Mouse (Mus musculus): ENCODE measurements around the gene Psmd1.

Psmd1 gene

DNA sequence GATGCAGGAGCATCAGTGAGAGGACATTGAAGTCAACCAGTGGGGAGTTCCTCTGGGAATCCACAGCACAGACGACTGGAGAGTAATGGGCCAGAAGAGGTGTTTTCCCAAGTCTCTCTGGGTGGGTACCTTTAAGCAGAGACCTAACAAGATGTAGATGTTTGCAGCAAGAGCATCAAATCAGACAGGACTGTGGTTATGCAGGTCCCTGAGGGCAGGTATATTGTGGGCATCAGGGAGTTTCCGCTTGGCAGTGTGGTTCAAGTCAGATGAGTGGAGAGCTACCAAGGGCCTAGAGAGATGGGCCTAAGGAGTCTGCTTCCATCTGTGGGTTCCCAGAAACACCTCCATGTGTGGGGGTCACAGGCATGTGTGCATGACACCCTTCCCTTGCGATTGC, 91.9 kb downstream of the Psmd1 start:
- no peak for DNase-seq (ENCODE audit: low spot score)

DNA sequence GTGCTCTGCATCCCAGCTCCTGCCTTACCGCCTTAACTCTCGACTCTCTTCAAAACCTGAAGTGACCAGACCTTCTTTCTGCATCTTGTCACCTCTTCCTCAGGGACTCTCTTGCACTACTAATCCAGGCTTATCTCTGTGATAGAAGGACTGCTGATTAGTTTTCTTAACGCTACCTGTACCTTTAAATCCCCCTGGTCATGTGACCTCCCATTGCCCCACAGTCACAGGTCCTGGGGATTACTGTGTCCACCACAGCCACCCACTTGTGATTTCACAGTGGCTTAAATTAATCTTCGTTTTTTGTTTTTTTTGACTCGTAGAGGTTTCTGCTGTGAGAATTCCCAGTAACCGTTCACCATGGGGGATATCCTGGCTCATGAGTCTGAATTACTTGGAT, 92.4 kb downstream of the Psmd1 start:
- DNase-seq (ENCODE audit: low spot score), result no peak

DNA sequence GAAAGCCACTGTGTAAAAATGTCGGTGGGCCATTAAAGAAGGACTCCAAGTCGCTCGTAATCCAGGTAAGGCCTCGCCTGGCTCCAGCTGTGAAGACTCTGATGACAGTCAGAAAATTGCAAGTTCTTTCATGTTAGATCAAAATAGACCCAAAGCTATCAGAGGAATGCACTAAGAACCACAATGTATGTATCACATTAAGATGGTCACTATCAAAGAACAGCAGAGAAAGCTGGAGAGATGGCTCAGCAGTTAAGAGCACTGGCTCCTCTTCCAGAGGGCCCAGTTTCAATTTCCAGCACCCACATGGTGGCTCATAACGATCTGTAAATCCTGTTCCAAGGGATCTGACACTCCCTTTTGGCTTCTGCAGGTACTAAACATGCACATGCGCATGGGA, 95.9 kb downstream of the Psmd1 start:
- no peak for DNase-seq (ENCODE audit: low spot score)

DNA sequence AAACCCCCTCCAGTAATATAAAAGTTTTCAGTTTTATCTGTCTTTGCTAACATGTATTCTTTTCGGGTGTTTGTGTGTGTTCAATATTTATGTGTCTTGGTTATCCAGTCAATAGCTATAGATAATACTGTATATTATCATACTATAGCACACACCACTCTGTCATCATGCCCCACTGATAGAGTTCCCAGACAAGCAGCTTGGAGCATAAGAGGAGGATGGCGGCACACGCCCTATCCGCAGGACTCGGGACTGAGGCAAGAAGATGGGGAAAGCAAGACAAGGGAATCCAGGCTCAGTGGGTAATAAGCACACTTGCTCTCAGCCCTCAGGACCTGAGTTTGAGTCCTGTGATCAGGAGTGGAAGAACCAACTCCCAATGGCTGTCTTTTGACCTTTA, 96.3 kb downstream of the Psmd1 start:
- no peak for DNase-seq (ENCODE audit: low spot score)

DNA sequence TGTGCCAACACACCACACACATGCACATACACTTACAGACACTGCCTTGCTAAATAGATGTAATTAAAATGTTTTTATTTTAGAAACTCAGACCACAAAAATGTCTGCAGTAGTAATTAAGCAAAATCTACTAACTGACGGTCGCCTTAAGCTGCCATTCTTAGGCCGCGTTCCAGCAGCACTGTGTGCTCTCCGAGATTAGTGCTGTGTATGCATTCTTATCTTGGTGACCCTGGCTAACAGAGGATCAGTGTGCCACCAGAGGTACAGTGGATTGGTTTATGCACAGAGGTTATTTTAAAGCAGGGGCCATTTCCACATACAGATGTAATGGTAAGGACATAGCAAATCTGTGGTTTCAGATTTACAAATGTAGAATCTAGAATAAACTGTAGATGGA, 96.9 kb downstream of the Psmd1 start:
- no peak for DNase-seq (ENCODE audit: low spot score)

DNA sequence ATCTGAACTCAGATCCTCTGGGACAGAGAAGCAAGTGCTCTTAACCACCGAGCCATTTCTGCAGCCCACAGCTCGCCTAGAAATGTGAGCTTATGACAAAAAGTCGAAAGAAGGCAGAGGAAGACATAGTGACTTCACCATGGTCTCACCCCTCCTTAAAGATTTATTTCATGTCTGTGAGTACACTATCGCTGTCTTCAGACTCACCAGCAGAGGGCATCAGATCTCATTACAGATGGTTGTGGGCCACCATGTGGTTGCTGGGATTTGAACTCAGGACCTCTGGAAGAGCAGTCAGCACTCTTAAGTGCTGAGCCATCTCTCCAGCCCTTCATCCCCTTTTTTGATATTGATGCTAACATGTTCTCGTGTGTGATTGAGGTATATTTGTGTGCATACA, 110.4 kb downstream of the Psmd1 start:
- no peak for DNase-seq (ENCODE audit: low spot score)

DNA sequence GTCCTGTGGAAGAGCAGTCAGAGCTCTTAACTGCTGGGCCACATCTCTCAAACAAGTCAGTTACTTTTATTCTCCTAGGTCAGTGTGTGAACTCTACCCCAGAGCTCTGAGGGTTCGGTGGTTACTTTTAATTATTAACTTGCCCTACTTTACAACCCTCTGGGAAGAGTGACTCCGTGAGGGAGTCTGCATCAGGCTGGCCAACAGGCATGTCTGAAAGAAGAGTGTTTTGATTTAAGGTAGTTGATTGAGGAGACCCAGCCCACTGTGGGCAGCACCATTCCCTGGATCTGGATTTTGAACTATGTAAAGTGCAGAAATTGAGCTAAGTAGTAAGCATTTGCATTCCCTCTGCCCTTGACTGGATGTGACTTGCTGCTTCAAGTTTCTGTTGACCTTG, 111.9 kb downstream of the Psmd1 start:
- no peak for DNase-seq (ENCODE audit: low spot score)

DNA sequence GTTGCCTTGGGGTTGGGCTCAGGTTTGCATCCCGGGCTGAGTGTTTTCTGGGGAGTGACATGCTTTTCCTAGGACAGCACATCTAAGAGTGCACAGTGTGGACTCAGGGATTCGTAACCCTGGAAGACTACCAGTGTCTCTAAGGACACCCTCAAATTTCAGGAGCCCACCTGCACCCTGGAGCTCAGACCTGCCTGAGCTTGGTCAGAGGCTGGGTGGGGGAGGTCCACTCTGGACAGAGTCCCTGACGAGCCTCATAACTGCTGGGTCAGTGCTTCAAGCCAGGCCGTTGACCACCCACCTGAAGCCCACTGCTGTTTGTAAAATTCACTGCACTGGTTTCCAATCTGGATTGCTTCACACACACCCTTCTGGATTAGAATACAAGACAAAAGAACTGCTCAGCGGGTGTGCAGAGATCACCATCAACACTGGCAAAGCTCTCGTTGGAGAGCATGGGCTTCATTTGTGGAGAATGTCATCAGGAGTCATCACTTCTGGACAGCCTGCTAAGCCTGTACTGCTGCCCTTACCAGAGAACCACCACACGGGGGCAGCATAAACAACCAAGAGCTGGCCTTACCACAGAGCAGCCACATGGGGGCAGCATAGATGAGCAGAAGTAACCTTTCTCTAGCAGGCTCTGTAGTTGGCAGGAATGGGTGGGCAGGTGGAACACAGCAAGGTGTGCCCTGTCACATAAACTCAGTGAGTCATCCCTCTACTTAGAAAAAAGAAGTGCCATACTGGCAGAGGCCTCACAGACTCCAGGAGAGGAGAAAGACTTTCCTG, 114.5 kb downstream of the Psmd1 start:
- peak; percentile 68 for DNase-seq (ENCODE audit: low spot score)

DNA sequence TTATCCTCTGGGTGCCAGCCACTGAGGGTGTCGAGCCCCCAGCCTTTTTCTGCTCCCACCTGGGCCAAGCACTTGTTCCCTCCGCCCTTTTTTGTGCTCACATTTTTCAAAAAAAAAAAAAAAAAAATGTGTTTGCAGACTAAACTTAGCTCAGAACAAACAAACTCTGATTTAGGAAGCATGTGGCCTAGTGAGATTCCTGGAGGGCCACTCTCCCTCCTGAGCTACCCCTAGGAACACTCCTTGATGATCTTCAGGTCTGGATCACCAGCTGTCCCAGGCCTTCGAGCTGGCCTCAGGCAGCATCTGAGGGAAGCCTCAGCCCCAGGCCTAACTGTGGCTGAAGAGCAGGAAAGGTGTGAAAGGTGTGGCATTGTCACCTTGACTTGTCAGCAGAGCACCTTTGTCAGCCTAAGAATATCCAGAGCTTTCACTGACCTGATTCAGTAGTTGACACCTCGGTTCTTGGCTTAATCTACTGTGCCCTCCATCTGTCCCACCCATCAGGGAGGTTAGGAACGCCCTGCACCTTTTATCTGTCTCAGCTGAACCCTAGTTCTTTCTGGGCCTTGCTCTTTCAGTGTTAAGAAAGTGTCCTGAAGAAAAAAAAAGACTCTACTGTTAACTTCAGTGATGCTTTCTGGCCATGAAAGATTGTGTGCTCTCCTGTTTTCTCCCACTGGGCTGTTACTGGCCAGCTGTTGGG, 118.0 kb downstream of the Psmd1 start:
- DNase-seq (ENCODE audit: low spot score), result no peak

DNA sequence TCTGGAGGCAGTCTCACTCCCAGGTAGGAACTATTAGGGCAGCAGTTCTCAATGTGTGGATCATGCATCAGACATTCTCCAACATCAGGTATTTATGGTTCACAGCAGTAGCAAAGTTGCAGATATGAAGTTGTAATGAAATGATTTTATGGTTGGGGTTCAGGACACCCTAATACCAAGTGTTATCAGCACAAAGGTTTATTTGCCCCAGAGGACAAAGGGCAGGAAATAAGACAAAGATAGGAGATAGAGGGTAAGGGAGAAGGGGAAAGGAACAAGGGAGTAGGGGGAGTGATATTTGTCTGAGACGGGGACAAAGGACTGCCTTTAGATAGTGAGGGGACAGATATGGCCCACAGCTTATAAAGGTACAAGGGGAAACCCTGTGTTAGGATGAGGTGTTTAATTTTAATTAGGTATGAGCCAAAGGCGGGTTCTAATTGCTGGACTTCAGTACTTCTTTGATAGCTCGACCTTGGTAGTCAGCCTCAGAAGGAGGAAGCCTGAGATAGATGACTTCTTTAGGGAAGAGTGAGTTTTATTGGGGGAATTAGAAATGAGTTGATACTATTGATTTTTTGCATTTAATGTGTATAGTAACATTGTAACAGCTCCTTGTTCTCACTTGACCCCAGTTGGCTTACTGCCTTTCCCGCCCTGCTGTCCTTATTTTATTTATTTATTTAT, 119.5 kb downstream of the Psmd1 start:
- DNase-seq (ENCODE audit: low spot score), result no peak

DNA sequence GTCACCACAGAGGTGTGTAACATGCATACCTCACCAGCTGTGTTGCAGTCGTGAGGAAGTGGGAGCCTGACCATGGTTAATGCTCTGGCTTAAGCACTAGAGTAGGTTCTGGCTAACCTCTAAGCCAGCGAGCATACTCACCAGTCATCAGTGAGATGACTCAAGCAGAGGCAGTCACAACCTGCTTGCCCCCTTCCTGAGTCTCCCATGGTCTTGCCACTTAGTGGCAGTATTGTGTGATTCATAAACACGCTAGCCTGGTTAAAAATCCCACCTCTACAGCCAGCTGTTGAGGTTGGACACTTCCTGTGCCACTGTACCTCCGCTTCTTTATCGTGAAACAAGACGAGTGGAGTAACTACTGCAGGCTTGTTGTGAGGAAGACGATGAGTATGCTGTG, 122.6 kb downstream of the Psmd1 start:
- no peak for DNase-seq (ENCODE audit: low spot score)

DNA sequence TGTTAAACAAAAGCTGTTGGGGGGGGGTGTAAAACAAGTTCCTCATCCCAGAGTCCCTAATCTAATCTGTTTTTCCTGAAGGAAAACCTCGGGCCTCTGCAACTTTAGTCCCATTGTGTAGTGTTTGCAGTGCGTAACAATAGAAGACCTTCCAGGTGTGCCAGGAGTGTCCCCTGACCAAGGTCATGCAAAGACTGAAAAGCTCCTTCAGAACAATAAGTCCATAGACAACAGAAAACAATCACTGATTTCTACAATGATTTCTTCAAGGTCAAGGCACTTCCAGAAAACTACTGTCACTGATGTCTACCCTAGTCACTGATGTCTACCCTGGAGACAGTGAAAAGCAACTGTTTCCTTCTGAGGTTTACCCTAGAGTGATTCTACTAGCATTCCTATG, 123.7 kb downstream of the Psmd1 start:
- DNase-seq (ENCODE audit: low spot score), result no peak

DNA sequence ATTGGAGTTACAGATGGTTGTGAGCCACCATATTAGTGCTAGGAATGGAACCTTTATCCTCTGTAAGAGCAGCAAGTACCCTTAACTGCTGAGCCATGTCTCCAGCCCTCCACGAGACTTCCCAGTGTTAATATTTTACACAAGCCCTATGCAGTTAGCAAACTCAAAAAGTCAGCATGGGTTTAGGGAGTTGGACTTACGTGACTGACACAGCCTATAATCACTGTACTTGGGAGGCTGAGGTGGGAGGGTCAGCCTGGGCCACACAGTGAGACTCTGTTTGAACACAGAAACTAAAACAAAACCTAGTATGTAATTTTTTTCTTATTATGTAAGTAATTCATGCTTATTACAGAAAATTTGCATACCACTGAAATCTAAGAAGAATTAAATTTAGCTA, 124.1 kb downstream of the Psmd1 start:
- DNase-seq (ENCODE audit: low spot score), result no peak

All from layer of hippocampus, adult 9-10 months (tissue).